Mouse (Mus musculus): ENCODE data around the gene Tigd3.

- no peak for TF ChIP-seq GATA1 (IDR thresholded peaks at IDR 0.05; ENCODE audit: low read length)
- TF ChIP-seq TAL1 (IDR thresholded peaks at IDR 0.05; ENCODE audit: low read length), result no peak
These were observed 507 bp downstream of the Tigd3 start for GRCm38 (mm10) chr19:5893282-5894001.

Measured in erythroblast, embryonic 14.5 days (primary cell).